Mouse (Mus musculus) heart, embryonic 11.5 days (tissue): ENCODE results near the gene Zfp462. TPM values are rescaled to one million over a fixed set of nuclear protein-coding genes. Genes with fewer than 3 reads are reported as not detected.

ENCODE experiments used
- ATAC-seq: fragments of 200-750 bp; cut with Nextera tagmentation; replicated peaks from 2 replicates; pipeline ENCODE4 v1.8.0; 2017; ENCODE audit warnings: moderate library complexity; ENCODE audit not compliant: insufficient number of reproducible peaks, low FRiP score, low TSS enrichment
- H3K27ac ChIP-seq: fragments of 300-500 bp; sonication (generic); 2 replicates; pipeline ENCODE4 v1.5.1; 2014; ENCODE audit warnings: mild to moderate bottlenecking, low read depth, low read length
- H3K27me3 ChIP-seq: fragments of 300-500 bp; sonication (generic); 2 replicates; pipeline ENCODE4 v1.6.1; 2014; ENCODE audit warnings: mild to moderate bottlenecking, low read length, mixed read lengths; ENCODE audit not compliant: control insufficient read depth, insufficient read depth
- H3K36me3 ChIP-seq: fragments of 300-500 bp; sonication (generic); 2 replicates; pipeline ENCODE4 v1.6.1; 2014; ENCODE audit warnings: mild to moderate bottlenecking, low read length, moderate library complexity, mixed read lengths; ENCODE audit not compliant: control insufficient read depth, insufficient read depth
- H3K4me1 ChIP-seq: fragments of 300-500 bp; sonication (generic); 2 replicates; pipeline ENCODE4 v1.6.1; 2014; ENCODE audit warnings: low read length; ENCODE audit not compliant: control insufficient read depth, insufficient read depth
- H3K4me2 ChIP-seq: fragments of 300-500 bp; sonication (generic); 2 replicates; pipeline ENCODE4 v1.6.1; 2014; ENCODE audit warnings: mild to moderate bottlenecking, moderate library complexity
- H3K4me3 ChIP-seq: fragments of 300-500 bp; sonication (generic); 2 replicates; pipeline ENCODE4 v1.5.1; 2014; ENCODE audit warnings: low read depth, low read length
- H3K9ac ChIP-seq: fragments of 300-500 bp; sonication (generic); 2 replicates; pipeline ENCODE4 v1.6.1; 2014; ENCODE audit warnings: mild to moderate bottlenecking, low read depth, low read length, moderate library complexity
- H3K9me3 ChIP-seq: fragments of 300-500 bp; sonication (generic); replicated peaks from 2 replicates; pipeline ENCODE4 v1.6.1; 2016; ENCODE audit warnings: low read length; ENCODE audit not compliant: control insufficient read depth
- whole genome bisulfite sequencing: fragments of 180-500 bp; shearing (Covaris S2); extraction: QIAGEN DNeasy Blood & Tissue Kit; methylation state at CpG from one replicate; pipeline ENCODE4 v1.1.7; 2014; ENCODE audit not compliant: insufficient replicate concordance; 5-methylcytosine and 5-hydroxymethylcytosine counted together
- polyA plus RNA-seq: library from polyadenylated mRNA; unstranded; fragments of >200 nt; fragmentation: Nextera tagmentation; extraction: Ambion mirVana; gene quantifications from 2 replicates; pipeline ENCODE4 v1.2.1, GENCODE M21; 2014

Gene Zfp462
- polyA plus RNA-seq, 1 experiment from 2014 or later, result 5.7 TPM

GRCm38 (mm10) chr4:55033452-55033851, 88.6 kb downstream of the Zfp462 start:
- WGBS, result 85% methylated on average over 6 of the region's 6 CpGs
- Histone ChIP-seq H3K9me3 (no peaks in the 10 kb centered on the region), H3K4me2 (no peak overlapping the region), H3K27ac (no peak overlapping the region), H3K36me3 (no peaks in the 10 kb centered on the region), H3K27me3 (no peaks in the 10 kb centered on the region), H3K9ac (no peak overlapping the region), H3K4me3 (no peak overlapping the region), H3K4me1 (peaks cover 14% of the 10 kb centered on the region; the same call in 1 of the 2 replicates)
- no peak for ATAC-seq

- H3K27ac ChIP-seq, result no peak overlapping the region
Measured at GRCm38 (mm10) chr4:55038139-55038538, 93.3 kb downstream of the Zfp462 start.

GRCm38 (mm10) chr4:55040258-55040964, 95.6 kb downstream of the Zfp462 start:
- no peak overlapping the region for H3K4me2 ChIP-seq
- H3K27me3 ChIP-seq, result no peaks in the 10 kb centered on the region
- no peak for ATAC-seq
- 0 out of 2 replicates have a peak, but pooled peaks cover 2% of the 10 kb centered on the region for H3K36me3 ChIP-seq
- no peaks in the 10 kb centered on the region for H3K9me3 ChIP-seq
- H3K4me1 ChIP-seq, result no peaks in the 10 kb centered on the region
- H3K9ac ChIP-seq, result no peak overlapping the region
- no peak overlapping the region for H3K4me3 ChIP-seq
- 73% methylated on average over 8 of the region's 8 CpGs for WGBS
- H3K27ac ChIP-seq, result no peak overlapping the region

More at GRCm38 (mm10) chr4:55038139-55038538, 93.3 kb downstream of the Zfp462 start:
- Histone ChIP-seq H3K4me3 (no peak overlapping the region), H3K9me3 (no peaks in the 10 kb centered on the region), H3K4me1 (no peaks in the 10 kb centered on the region), H3K9ac (no peak overlapping the region), H3K27me3 (no peaks in the 10 kb centered on the region), H3K4me2 (no peak overlapping the region), H3K36me3 (0 out of 2 replicates have a peak, but pooled peaks cover 2% of the 10 kb centered on the region)
- WGBS, result 71% methylated on average over 6 of the region's 6 CpGs
- ATAC-seq, result no peak

GRCm38 (mm10) chr4:55041106-55041730, 96.4 kb downstream of the Zfp462 start:
- no peak for ATAC-seq
- no peaks in the 10 kb centered on the region for H3K9me3 ChIP-seq
- no peak overlapping the region for H3K9ac ChIP-seq
- H3K27me3 ChIP-seq, result no peaks in the 10 kb centered on the region
- no peak overlapping the region for H3K4me3 ChIP-seq
- H3K27ac ChIP-seq, result no peak overlapping the region
- no peak overlapping the region for H3K4me2 ChIP-seq
- 86% methylated on average over 6 of the region's 6 CpGs for WGBS
- H3K4me1 ChIP-seq, result no peaks in the 10 kb centered on the region
- H3K36me3 ChIP-seq, result 0 out of 2 replicates have a peak, but pooled peaks cover 2% of the 10 kb centered on the region

GRCm38 (mm10) chr4:55042573-55042972, 97.7 kb downstream of the Zfp462 start:
- no peaks in the 10 kb centered on the region for H3K4me1 ChIP-seq
- 0 out of 2 replicates have a peak, but pooled peaks cover 2% of the 10 kb centered on the region for H3K36me3 ChIP-seq
- no peaks in the 10 kb centered on the region for H3K9me3 ChIP-seq
- no peaks in the 10 kb centered on the region for H3K27me3 ChIP-seq
- H3K4me3 ChIP-seq, result no peak overlapping the region
- 64% methylated on average over 4 of the region's 4 CpGs for WGBS
- H3K9ac ChIP-seq, result no peak overlapping the region
- no peak overlapping the region for H3K4me2 ChIP-seq
- H3K27ac ChIP-seq, result no peak overlapping the region
- ATAC-seq, result no peak

- no peak overlapping the region for H3K27ac ChIP-seq
- no peaks in the 10 kb centered on the region for H3K27me3 ChIP-seq
- no peak for ATAC-seq
- no peaks in the 10 kb centered on the region for H3K9me3 ChIP-seq
- 81% methylated on average over 7 of the region's 7 CpGs for WGBS
- no peak overlapping the region for H3K4me2 ChIP-seq
- no peak overlapping the region for H3K9ac ChIP-seq
- no peaks in the 10 kb centered on the region for H3K4me1 ChIP-seq
- peaks cover 7% of the 10 kb centered on the region; the same call in 1 of the 2 replicates for H3K36me3 ChIP-seq
- no peak overlapping the region for H3K4me3 ChIP-seq
Measured at GRCm38 (mm10) chr4:55047266-55047665, 102.4 kb downstream of the Zfp462 start.

GRCm38 (mm10) chr4:55049938-55050610, 105.2 kb downstream of the Zfp462 start:
- WGBS, result 74% methylated on average over 16 of the region's 16 CpGs
- Histone ChIP-seq H3K9me3 (no peaks in the 10 kb centered on the region), H3K4me2 (no peak overlapping the region), H3K4me1 (no peaks in the 10 kb centered on the region), H3K27me3 (no peaks in the 10 kb centered on the region), H3K9ac (no peak overlapping the region), H3K36me3 (peaks cover 13% of the 10 kb centered on the region; the same call in 1 of the 2 replicates), H3K4me3 (no peak overlapping the region), H3K27ac (no peak overlapping the region)
- no peak for ATAC-seq

- H3K4me3 ChIP-seq, result no peak overlapping the region
- no peak overlapping the region for H3K27ac ChIP-seq
- H3K27me3 ChIP-seq, result no peaks in the 10 kb centered on the region
- ATAC-seq, result no peak
- no peaks in the 10 kb centered on the region for H3K9me3 ChIP-seq
- no peak overlapping the region for H3K9ac ChIP-seq
- H3K4me2 ChIP-seq, result no peak overlapping the region
- 82% methylated on average over 4 of the region's 4 CpGs for WGBS
- peaks cover 19% of the 10 kb centered on the region for H3K36me3 ChIP-seq
- H3K4me1 ChIP-seq, result no peaks in the 10 kb centered on the region
Measured at GRCm38 (mm10) chr4:55051345-55051744, 106.5 kb downstream of the Zfp462 start.
